In the genomic region with DNA sequence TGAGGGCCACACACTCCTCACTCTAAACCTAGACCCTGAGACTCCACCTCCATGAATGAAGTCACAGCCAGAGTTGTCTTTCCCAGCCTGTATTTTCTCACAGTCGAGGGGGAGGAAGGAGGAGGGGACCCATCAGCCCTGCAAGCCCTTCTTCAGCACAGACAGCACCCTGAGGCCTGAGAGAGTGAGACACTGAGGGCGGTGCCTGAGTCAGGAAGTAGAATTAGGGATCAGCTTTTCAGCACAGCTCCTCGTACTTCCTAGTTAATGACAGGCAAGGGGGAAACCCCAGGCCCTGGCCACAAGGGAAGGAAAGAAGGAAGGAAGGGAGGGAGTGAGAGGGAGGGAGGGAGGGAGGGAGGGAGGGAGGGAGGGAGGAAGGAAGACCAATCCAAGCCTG, we compare ENCODE assay signal across 12 mouse cellular contexts. TPM values are rescaled to one million over a fixed set of nuclear protein-coding genes. Genes with fewer than 3 reads are reported as not detected.
A peak's percentile ranks its signal among the peaks of the same experiment; 100 is the strongest.
DNase-seq lines count a peak whose midpoint lies in the region; ATAC-seq and TF ChIP-seq lines count a peak whose summit lies in the region.
"Had no signal": no experiment of that assay in that cellular context is flagged by ENCODE, and none has a peak within 500 bp of the region (broad histone marks: within the 10 kb centered on the region; RNA-seq: fewer than 3 reads in every experiment).

No protein-coding gene starts in this region.

- 0 out of 2 replicates have a peak, but pooled peaks have one; percentile 30 for ATAC-seq in embryonic facial prominence, embryonic 14.5 days (ENCODE audit: low read depth)
- ATAC-seq in heart, postnatal 0 days (ENCODE audit: insufficient read depth, low read depth) = peak; percentile 47; the same call in 1 of the 2 replicates
- ATAC-seq in neural tube, embryonic 11.5 days (ENCODE audit: insufficient read depth, low FRiP score, low TSS enrichment) = no peak
- peak; percentile 61; the same call in 1 of the 2 replicates for ATAC-seq in stomach, postnatal 0 days (ENCODE audit: low FRiP score, low TSS enrichment)

- no peak overlapping the region for H3K9ac ChIP-seq in embryonic facial prominence, embryonic 14.5 days (ENCODE audit: low read depth, low read length)
- no peak overlapping the region for H3K9ac ChIP-seq in heart, postnatal 0 days (replicated peaks; ENCODE audit: low read depth, low read length)
- H3K9ac ChIP-seq in neural tube, embryonic 11.5 days (ENCODE audit: low read length) = no peak overlapping the region
- H3K9ac ChIP-seq in stomach, postnatal 0 days (ENCODE audit: low read length) = no peak overlapping the region

- no peaks in the 10 kb centered on the region for H3K9me3 ChIP-seq in embryonic facial prominence, embryonic 14.5 days (ENCODE audit: control insufficient read depth, low read length)
- no peaks in the 10 kb centered on the region for H3K9me3 ChIP-seq in embryonic facial prominence, embryonic 10.5 days
- no peaks in the 10 kb centered on the region for H3K9me3 ChIP-seq in heart, postnatal 0 days (replicated peaks; ENCODE audit: control insufficient read depth, low read length)
- no peaks in the 10 kb centered on the region for H3K9me3 ChIP-seq in neural tube, embryonic 11.5 days (ENCODE audit: control insufficient read depth, low read length)
- no peaks in the 10 kb centered on the region for H3K9me3 ChIP-seq in stomach, postnatal 0 days (ENCODE audit: control insufficient read depth, low read length)

- TF ChIP-seq CTCF in heart, postnatal 0 days (IDR thresholded peaks at IDR 0.05; ENCODE audit: low read depth) = no peak
- no peak for TF ChIP-seq CTCF in stomach, postnatal 0 days (IDR thresholded peaks at IDR 0.05; ENCODE audit: low read depth)

- H3K36me3 ChIP-seq in embryonic facial prominence, embryonic 14.5 days (ENCODE audit: control insufficient read depth, insufficient read depth, low read length) = no peaks in the 10 kb centered on the region
- H3K36me3 ChIP-seq in embryonic facial prominence, embryonic 10.5 days (replicated peaks) = peaks cover 17% of the 10 kb centered on the region
- peaks cover 5% of the 10 kb centered on the region; the same call in 1 of the 2 replicates for H3K36me3 ChIP-seq in heart, postnatal 0 days (replicated peaks; ENCODE audit: control insufficient read depth, insufficient read depth, low read length)
- H3K36me3 ChIP-seq in neural tube, embryonic 11.5 days (ENCODE audit: control insufficient read depth, insufficient read depth, low read length) = peaks cover 2% of the 10 kb centered on the region; the same call in 1 of the 2 replicates
- no peaks in the 10 kb centered on the region for H3K36me3 ChIP-seq in stomach, postnatal 0 days (ENCODE audit: control insufficient read depth, insufficient read depth, low read length)

- H3K4me1 ChIP-seq in embryonic facial prominence, embryonic 14.5 days (ENCODE audit: control insufficient read depth, insufficient read depth, low read length) = no peaks in the 10 kb centered on the region
- H3K4me1 ChIP-seq in embryonic facial prominence, embryonic 10.5 days = 0 out of 2 replicates have a peak, but pooled peaks cover 5% of the 10 kb centered on the region
- no peaks in the 10 kb centered on the region for H3K4me1 ChIP-seq in heart, postnatal 0 days (ENCODE audit: control insufficient read depth, insufficient read depth)
- H3K4me1 ChIP-seq in neural tube, embryonic 11.5 days (ENCODE audit: control insufficient read depth, insufficient read depth, low read length) = no peaks in the 10 kb centered on the region
- H3K4me1 ChIP-seq in stomach, postnatal 0 days (replicated peaks; ENCODE audit: control insufficient read depth, insufficient read depth) = no peaks in the 10 kb centered on the region

- no peak overlapping the region for H3K27ac ChIP-seq in embryonic facial prominence, embryonic 14.5 days (replicated peaks; ENCODE audit: low read depth, low read length)
- no peak overlapping the region for H3K27ac ChIP-seq in embryonic facial prominence, embryonic 10.5 days (replicated peaks)
- H3K27ac ChIP-seq in heart, postnatal 0 days (ENCODE audit: low read depth) = no peak overlapping the region
- no peak overlapping the region for H3K27ac ChIP-seq in neural tube, embryonic 11.5 days (ENCODE audit: low read depth, low read length)
- H3K27ac ChIP-seq in stomach, postnatal 0 days (replicated peaks) = no peak overlapping the region

- no peak for DNase-seq in embryonic facial prominence, embryonic 14.5 days (ENCODE audit: low spot score)
- DNase-seq in embryonic facial prominence, embryonic 10.5 days (ENCODE audit: low spot score) = no peak
- DNase-seq in heart, postnatal 0 days (ENCODE audit: low spot score) = no peak
- no peak for DNase-seq in heart, adult 8-10 months (ENCODE audit: low spot score)
- DNase-seq in neural tube, embryonic 11.5 days (ENCODE audit: low spot score) = peak; percentile 7
- DNase-seq in neural tube, embryonic 10.5 days (ENCODE audit: extremely low spot score, low spot score) = no peak
- no peak for DNase-seq in stomach, postnatal 0 days (ENCODE audit: low spot score)
- no peak for DNase-seq in cerebellum, adult 9-11 months
- DNase-seq: adrenal gland, postnatal 10 days; cerebellum, adult 8-10 months; thymus, postnatal 14 days had no signal

- H3K4me3 ChIP-seq in embryonic facial prominence, embryonic 14.5 days (ENCODE audit: low read depth, low read length) = no peak overlapping the region
- no peak overlapping the region for H3K4me3 ChIP-seq in embryonic facial prominence, embryonic 10.5 days
- H3K4me3 ChIP-seq in heart, postnatal 0 days (ENCODE audit: low read depth, low read length) = no peak overlapping the region
- no peak overlapping the region for H3K4me3 ChIP-seq in neural tube, embryonic 11.5 days (ENCODE audit: low read depth, low read length)
- H3K4me3 ChIP-seq in stomach, postnatal 0 days (ENCODE audit: low read depth, low read length) = no peak overlapping the region

- H3K27me3 ChIP-seq in embryonic facial prominence, embryonic 14.5 days (replicated peaks; ENCODE audit: control insufficient read depth, insufficient read depth, low read length) = no peaks in the 10 kb centered on the region
- H3K27me3 ChIP-seq in embryonic facial prominence, embryonic 10.5 days (replicated peaks; ENCODE audit: low read depth, poor library complexity, severe bottlenecking) = 0 out of 2 replicates have a peak, but pooled peaks cover 8% of the 10 kb centered on the region
- H3K27me3 ChIP-seq in heart, postnatal 0 days (ENCODE audit: control insufficient read depth, insufficient read depth, low read length) = no peaks in the 10 kb centered on the region
- no peaks in the 10 kb centered on the region for H3K27me3 ChIP-seq in neural tube, embryonic 11.5 days (ENCODE audit: control insufficient read depth, insufficient read depth, low read length)
- no peaks in the 10 kb centered on the region for H3K27me3 ChIP-seq in stomach, postnatal 0 days (ENCODE audit: control insufficient read depth, insufficient read depth, low read length)

- no peak overlapping the region for H3K4me2 ChIP-seq in embryonic facial prominence, embryonic 14.5 days (ENCODE audit: low read depth, low read length)
- no peak overlapping the region for H3K4me2 ChIP-seq in heart, postnatal 0 days (ENCODE audit: low read depth, low read length)
- no peak overlapping the region for H3K4me2 ChIP-seq in neural tube, embryonic 11.5 days (ENCODE audit: low read depth)
- no peak overlapping the region for H3K4me2 ChIP-seq in stomach, postnatal 0 days (replicated peaks; ENCODE audit: low read depth)

- 6% methylated on average over 3 of the region's 3 CpGs for WGBS in embryonic facial prominence, embryonic 14.5 days
- 19% methylated on average over 3 of the region's 3 CpGs for WGBS in embryonic facial prominence, embryonic 10.5 days
- 11% methylated on average over 3 of the region's 3 CpGs for WGBS in heart, postnatal 0 days
- 13% methylated on average over 3 of the region's 3 CpGs for WGBS in neural tube, embryonic 11.5 days
- 8% methylated on average over 3 of the region's 3 CpGs for WGBS in stomach, postnatal 0 days

- TF ChIP-seq EP300 in heart, postnatal 0 days (IDR thresholded peaks at IDR 0.05; ENCODE audit: low read depth) = no peak
- no peak for TF ChIP-seq EP300 in stomach, postnatal 0 days (optimal IDR thresholded peaks at IDR 0.05)

RNA-seq across cellular contexts. Expression of a gene that starts 11.9 kb away (rescaled TPM):
- 0.43 and 0.47 TPM in 2 replicates for polyA plus RNA-seq in embryonic facial prominence, embryonic 14.5 days (2014; fragmentation: Nextera tagmentation; extraction: Ambion mirVana)
- polyA plus RNA-seq in embryonic facial prominence, embryonic 10.5 days (2016; fragmentation: Nextera tagmentation; extraction: Ambion mirVana) = 0.64 TPM in 1 of 2 replicates, not detected in the other
- 7.5 TPM in 1 of 2 replicates, not detected in the other for total RNA-seq in heart, postnatal 0 days (2014; rRNA removed; ENCODE audit: low replicate concordance)
- polyA plus RNA-seq in heart, postnatal 0 days (2015; fragmentation: Nextera tagmentation; extraction: Ambion mirVana) = 0.40 and 0.86 TPM in 2 replicates
- total RNA-seq in heart, adult 8-10 months (2022) = 1 to 10 TPM in 1 of 4 experiments, under 1 TPM in 1, not detected in 2; 0.79 to 1.5 TPM
- polyA plus RNA-seq in neural tube, embryonic 11.5 days (2014; fragmentation: Nextera tagmentation; extraction: Ambion mirVana) = 1.2 and 1.6 TPM in 2 replicates
- 0.12 and 0.21 TPM in 2 replicates for polyA plus RNA-seq in stomach, postnatal 0 days (2015; fragmentation: Nextera tagmentation; extraction: Ambion mirVana)
- total RNA-seq: gastrocnemius, adult 18-20 months had no signal

RNA-seq across cellular contexts. Expression of a gene that starts 14.5 kb away (rescaled TPM):
- polyA plus RNA-seq in embryonic facial prominence, embryonic 14.5 days (2014; fragmentation: Nextera tagmentation; extraction: Ambion mirVana) = 91.2 and 92.8 TPM in 2 replicates
- 80.3 and 85.1 TPM in 2 replicates for polyA plus RNA-seq in embryonic facial prominence, embryonic 10.5 days (2016; fragmentation: Nextera tagmentation; extraction: Ambion mirVana)
- total RNA-seq in heart, postnatal 0 days (2014; rRNA removed; ENCODE audit: low replicate concordance) = 123 and 143 TPM in 2 replicates
- 91.2 and 105 TPM in 2 replicates for polyA plus RNA-seq in heart, postnatal 0 days (2015; fragmentation: Nextera tagmentation; extraction: Ambion mirVana)
- total RNA-seq in heart, adult 8-10 months (2022) = 100 to 1,000 TPM; 109 to 130 (median 125) TPM
- polyA plus RNA-seq in neural tube, embryonic 11.5 days (2014; fragmentation: Nextera tagmentation; extraction: Ambion mirVana) = 60.0 and 66.2 TPM in 2 replicates
- polyA plus RNA-seq in stomach, postnatal 0 days (2015; fragmentation: Nextera tagmentation; extraction: Ambion mirVana) = 32.8 and 33.7 TPM in 2 replicates

RNA-seq across cellular contexts. Expression of a gene that starts 24.4 kb away (rescaled TPM):
- 1.8 and 2.1 TPM in 2 replicates for polyA plus RNA-seq in embryonic facial prominence, embryonic 14.5 days (2014; fragmentation: Nextera tagmentation; extraction: Ambion mirVana)
- 0.68 and 1.1 TPM in 2 replicates for polyA plus RNA-seq in embryonic facial prominence, embryonic 10.5 days (2016; fragmentation: Nextera tagmentation; extraction: Ambion mirVana)
- total RNA-seq in heart, postnatal 0 days (2014; rRNA removed; ENCODE audit: low replicate concordance) = 55.6 and 89.5 TPM in 2 replicates
- 2.8 TPM in 2 replicates for polyA plus RNA-seq in heart, postnatal 0 days (2015; fragmentation: Nextera tagmentation; extraction: Ambion mirVana)
- total RNA-seq in heart, adult 8-10 months (2022) = 10 to 100 TPM; 33.5 to 37.9 (median 36.4) TPM
- 7.4 and 8.0 TPM in 2 replicates for polyA plus RNA-seq in neural tube, embryonic 11.5 days (2014; fragmentation: Nextera tagmentation; extraction: Ambion mirVana)
- 0.36 and 0.52 TPM in 2 replicates for polyA plus RNA-seq in stomach, postnatal 0 days (2015; fragmentation: Nextera tagmentation; extraction: Ambion mirVana)

RNA-seq across cellular contexts. Expression of a gene that starts 43.1 kb away (rescaled TPM):
- polyA plus RNA-seq in embryonic facial prominence, embryonic 14.5 days (2014; fragmentation: Nextera tagmentation; extraction: Ambion mirVana) = 140 and 145 TPM in 2 replicates
- 82.7 and 85.8 TPM in 2 replicates for polyA plus RNA-seq in embryonic facial prominence, embryonic 10.5 days (2016; fragmentation: Nextera tagmentation; extraction: Ambion mirVana)
- 206 and 212 TPM in 2 replicates for total RNA-seq in heart, postnatal 0 days (2014; rRNA removed; ENCODE audit: low replicate concordance)
- polyA plus RNA-seq in heart, postnatal 0 days (2015; fragmentation: Nextera tagmentation; extraction: Ambion mirVana) = 67.0 and 73.2 TPM in 2 replicates
- total RNA-seq in heart, adult 8-10 months (2022) = 10 to 100 TPM; 73.8 to 84.8 (median 83.7) TPM
- polyA plus RNA-seq in neural tube, embryonic 11.5 days (2014; fragmentation: Nextera tagmentation; extraction: Ambion mirVana) = 104 and 110 TPM in 2 replicates
- 60.7 and 65.5 TPM in 2 replicates for polyA plus RNA-seq in stomach, postnatal 0 days (2015; fragmentation: Nextera tagmentation; extraction: Ambion mirVana)

RNA-seq across cellular contexts. Expression of a gene that starts 43.1 kb away (rescaled TPM):
- polyA plus RNA-seq in embryonic facial prominence, embryonic 14.5 days (2014; fragmentation: Nextera tagmentation; extraction: Ambion mirVana) = 5.4 and 10.7 TPM in 2 replicates
- 13.5 and 14.4 TPM in 2 replicates for polyA plus RNA-seq in embryonic facial prominence, embryonic 10.5 days (2016; fragmentation: Nextera tagmentation; extraction: Ambion mirVana)
- total RNA-seq in heart, postnatal 0 days (2014; rRNA removed; ENCODE audit: low replicate concordance) = 3.2 and 4.3 TPM in 2 replicates
- polyA plus RNA-seq in heart, postnatal 0 days (2015; fragmentation: Nextera tagmentation; extraction: Ambion mirVana) = 11.4 and 12.5 TPM in 2 replicates
- 1 to 10 TPM; 2.5 to 6.7 (median 3.3) TPM for total RNA-seq in heart, adult 8-10 months (2022)
- 12.3 and 13.3 TPM in 2 replicates for polyA plus RNA-seq in neural tube, embryonic 11.5 days (2014; fragmentation: Nextera tagmentation; extraction: Ambion mirVana)
- 5.9 and 8.3 TPM in 2 replicates for polyA plus RNA-seq in stomach, postnatal 0 days (2015; fragmentation: Nextera tagmentation; extraction: Ambion mirVana)
